Mouse (Mus musculus) erythroblast, embryonic 14.5 days (primary cell): Measurements from ENCODE around the gene Traip. TPM values are rescaled to one million over a fixed set of nuclear protein-coding genes. Genes with fewer than 3 reads are reported as not detected.
A peak's percentile ranks its signal among the peaks of the same experiment; 100 is the strongest.

Experiments used
- H3K27me3 ChIP-seq: 2 replicates; pipeline ENCODE4 v1.6.1; 2012; ENCODE audit warnings: inconsistent platforms; ENCODE audit not compliant: control insufficient read depth
- H3K36me3 ChIP-seq: 2 replicates; pipeline ENCODE4 v1.6.1; 2012; ENCODE audit warnings: mild to moderate bottlenecking, inconsistent platforms; ENCODE audit not compliant: control insufficient read depth
- H3K4me1 ChIP-seq: 2 replicates; pipeline ENCODE4 v1.6.1; 2012; ENCODE audit warnings: inconsistent platforms; ENCODE audit not compliant: control insufficient read depth
- H3K4me3 ChIP-seq: replicated peaks from 2 replicates; pipeline ENCODE3; 2012; ENCODE audit warnings: moderate library complexity, mild to moderate bottlenecking, inconsistent platforms
- H3K9me3 ChIP-seq: 2 replicates; pipeline ENCODE4 v1.6.1; 2012; ENCODE audit warnings: low read length, inconsistent platforms, mixed read lengths; ENCODE audit not compliant: control insufficient read depth
- GATA1 ChIP-seq: IDR thresholded peaks from 2 replicates; pipeline ENCODE4 v1.6.1; 2012; ENCODE audit warnings: low read length, inconsistent platforms, mixed read lengths
- TAL1 ChIP-seq: IDR thresholded peaks from 3 replicates; pipeline ENCODE4 v1.6.1; 2012; ENCODE audit warnings: low read length, inconsistent platforms, mixed read lengths
- polyA plus RNA-seq: library from polyadenylated mRNA; stranded (reverse); fragments of >175 nt; gene quantifications from 2 replicates; pipeline ENCODE4 v1.2.3, GENCODE M21; 2012

Traip gene
- polyA plus RNA-seq, 1 experiment = 0.97 TPM

DNA sequence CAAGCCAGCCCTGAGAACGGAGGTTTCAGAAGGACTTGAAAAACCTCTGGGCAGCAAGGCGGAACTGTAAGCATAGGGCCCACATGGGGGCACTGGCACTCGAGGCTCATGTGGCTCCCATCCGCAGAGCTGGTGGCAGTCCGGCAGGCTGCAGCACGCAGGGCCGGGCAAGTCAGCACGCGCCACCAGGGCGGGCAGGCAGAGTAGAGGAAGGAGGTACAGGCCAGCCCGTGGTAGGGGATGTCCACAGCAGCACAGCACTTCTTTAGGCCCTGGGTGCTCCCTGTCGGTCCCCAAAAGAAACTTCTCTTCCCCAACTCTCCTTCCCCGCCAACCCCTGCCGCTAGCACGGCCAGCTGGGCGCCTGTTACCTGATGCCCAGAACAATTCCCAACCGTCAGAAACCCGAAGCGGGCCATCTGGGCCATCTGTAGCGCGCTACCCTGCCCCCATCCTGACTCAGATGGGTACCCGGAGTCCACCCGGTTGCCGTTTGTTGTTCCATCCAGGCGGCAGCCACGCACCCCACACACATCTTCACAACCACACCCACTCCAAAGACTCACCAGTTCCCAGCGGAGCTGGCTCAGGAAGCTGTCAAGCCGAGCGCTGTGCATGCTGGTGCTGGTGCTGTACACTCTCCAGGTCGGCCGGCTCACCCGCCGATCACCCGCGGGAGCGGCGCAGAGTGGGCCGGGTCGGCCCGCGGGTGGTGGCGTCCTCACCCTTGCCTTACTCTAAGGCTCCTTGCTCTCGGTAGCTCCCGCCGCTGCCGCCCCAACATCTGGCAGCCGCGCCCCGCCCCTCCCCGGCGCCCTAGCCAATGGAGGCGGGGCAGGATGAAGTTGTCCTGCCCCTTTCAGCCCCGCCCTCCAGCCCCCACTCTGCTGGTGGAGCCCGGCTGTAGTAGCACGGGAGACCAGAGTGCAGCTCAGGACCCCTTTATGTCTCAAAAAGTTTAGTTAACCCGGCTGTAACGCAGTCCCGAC is 35.5 kb downstream of the Traip start, which contains the start of gene Inka1:
TSS of gene Inka1 (minus strand) at position 749 of the 989 bp plus-strand sequence.
- TF ChIP-seq TAL1 (no peak), GATA1 (no peak)
- Histone ChIP-seq H3K36me3 (peaks cover 52% of the 10 kb centered on the region), H3K4me1 (peaks cover 84% of the 10 kb centered on the region), H3K27me3 (peaks cover 4% of the 10 kb centered on the region), H3K4me3 (peak within 1 kb of the TSS; percentile 78), H3K9me3 (no peaks in the 10 kb centered on the region)

DNA sequence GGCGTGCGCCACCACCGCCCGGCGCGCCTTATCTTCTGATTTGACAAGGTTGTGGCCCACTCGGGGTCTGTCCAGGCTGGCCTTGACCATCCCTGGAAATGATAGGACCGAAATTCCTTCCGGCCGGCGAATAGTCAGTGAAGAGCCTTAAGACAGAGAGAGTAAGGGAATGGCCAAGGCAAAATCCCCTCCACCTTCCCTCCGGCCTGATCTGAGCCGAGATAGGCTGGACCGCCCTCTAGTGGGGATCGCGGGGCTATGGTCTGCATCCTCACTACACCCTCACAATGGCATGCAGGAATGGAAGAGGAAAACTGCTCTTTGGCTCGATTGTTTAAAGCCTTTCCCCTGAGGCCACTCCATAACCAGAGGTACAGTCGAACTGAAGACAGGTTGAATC is 36.4 kb downstream of the Traip start:
- Histone ChIP-seq H3K27me3 (peaks cover 4% of the 10 kb centered on the region), H3K4me1 (peaks cover 75% of the 10 kb centered on the region), H3K9me3 (no peaks in the 10 kb centered on the region), H3K36me3 (peaks cover 43% of the 10 kb centered on the region), H3K4me3 (peak overlapping the region; percentile 78)
- no peak for TF ChIP-seq TAL1
- peak; percentile 61 for TF ChIP-seq GATA1

DNA sequence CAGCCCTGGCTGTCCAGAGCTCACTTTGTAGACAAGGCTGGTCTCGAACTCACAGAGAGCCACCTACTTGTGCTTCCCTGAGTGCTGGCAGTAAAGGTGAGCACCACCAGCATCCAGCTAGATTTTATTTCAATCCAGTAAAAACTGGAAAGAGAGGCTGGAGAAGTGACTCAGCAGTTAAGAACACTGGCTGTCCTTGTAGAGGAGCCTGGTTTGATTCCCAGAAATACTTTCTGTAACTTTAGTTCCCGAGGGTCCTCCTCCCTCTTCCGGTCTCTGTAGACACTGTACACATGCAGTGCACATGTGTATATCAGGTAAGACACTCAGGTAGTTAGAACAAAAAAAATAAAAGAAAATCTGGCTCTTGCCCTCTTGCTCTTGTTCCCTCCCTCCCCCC is 38.0 kb downstream of the Traip start:
- H3K4me3 ChIP-seq = no peak overlapping the region
- H3K27me3 ChIP-seq = peaks cover 4% of the 10 kb centered on the region
- TF ChIP-seq GATA1 = no peak
- TF ChIP-seq TAL1 = no peak
- H3K4me1 ChIP-seq = peaks cover 61% of the 10 kb centered on the region
- peaks cover 27% of the 10 kb centered on the region for H3K36me3 ChIP-seq
- H3K9me3 ChIP-seq = no peaks in the 10 kb centered on the region

DNA sequence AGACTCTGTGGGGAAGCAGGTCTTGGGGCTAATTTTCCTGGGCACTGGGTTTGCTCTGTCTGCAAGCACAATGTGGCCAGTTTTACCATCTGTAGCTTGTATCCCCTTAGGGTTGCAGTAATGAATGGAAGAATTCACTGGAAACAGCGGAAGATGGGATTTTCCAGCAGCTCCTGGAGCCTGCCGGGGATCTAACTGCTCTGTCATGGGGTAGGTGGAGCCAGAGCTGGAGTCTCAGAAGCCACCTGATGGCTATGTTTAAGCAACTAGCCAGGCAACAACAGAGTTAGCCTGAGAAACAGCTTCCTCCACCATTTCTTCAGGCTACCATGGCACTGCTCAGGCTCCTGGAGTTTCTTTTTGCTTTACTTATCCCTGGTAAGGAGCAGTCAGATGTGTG is 42.3 kb downstream of the Traip start, which contains the start of gene Cdhr4:
TSS of gene Cdhr4 (plus strand) at position 301 of the 400 bp plus-strand sequence.
- H3K9me3 ChIP-seq = no peaks in the 10 kb centered on the region
- H3K27me3 ChIP-seq = peaks cover 2% of the 10 kb centered on the region; the same call in 1 of the 2 replicates
- TF ChIP-seq TAL1 = no peak
- TF ChIP-seq GATA1 = no peak
- H3K36me3 ChIP-seq = no peaks in the 10 kb centered on the region
- peaks cover 21% of the 10 kb centered on the region for H3K4me1 ChIP-seq
- H3K4me3 ChIP-seq = no peak within 1 kb of the TSS

DNA sequence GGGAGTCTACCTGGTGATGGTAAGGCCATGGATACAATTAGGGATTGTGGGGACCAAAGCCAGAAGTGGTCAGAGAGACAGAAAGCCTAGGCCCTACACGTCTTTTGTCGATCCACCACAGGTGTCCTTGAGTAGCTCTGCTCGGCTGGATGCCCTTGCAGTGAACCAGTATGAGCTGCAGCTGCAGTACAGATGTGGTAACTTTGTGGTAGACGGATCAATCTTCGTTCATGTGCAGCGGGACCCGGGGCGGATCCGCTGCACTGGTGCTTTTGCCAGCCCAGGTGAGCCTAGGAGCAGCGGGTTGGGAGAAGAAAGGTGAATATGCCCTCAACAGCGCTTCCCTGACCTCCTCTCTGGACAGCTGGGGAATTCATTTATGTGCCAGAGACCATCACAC is 43.1 kb downstream of the Traip start:
- Histone ChIP-seq H3K4me1 (peaks cover 15% of the 10 kb centered on the region), H3K4me3 (no peak overlapping the region), H3K27me3 (no peaks in the 10 kb centered on the region), H3K36me3 (no peaks in the 10 kb centered on the region), H3K9me3 (no peaks in the 10 kb centered on the region)
- TF ChIP-seq GATA1 (no peak), TAL1 (no peak)

DNA sequence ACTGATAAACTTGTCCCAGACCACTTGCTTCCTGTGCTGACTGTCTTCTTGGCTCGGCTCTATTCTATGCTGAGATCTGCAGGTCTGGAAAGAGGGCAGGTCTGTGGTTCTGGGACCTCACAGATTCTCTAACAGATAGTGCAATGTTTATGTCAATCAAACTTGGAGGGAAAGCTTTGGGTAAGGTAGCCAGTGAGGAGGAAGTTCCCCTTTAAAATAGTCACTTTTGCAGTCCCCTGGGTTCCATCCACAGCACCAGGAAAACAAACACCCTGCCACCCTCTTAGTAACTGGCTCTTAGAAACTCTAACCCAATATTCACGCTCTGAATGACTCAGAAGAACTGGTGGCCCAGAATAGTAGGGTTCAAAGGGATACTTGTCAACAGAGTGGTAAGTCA is 44.5 kb downstream of the Traip start:
- no peak overlapping the region for H3K4me3 ChIP-seq
- H3K36me3 ChIP-seq = no peaks in the 10 kb centered on the region
- no peak for TF ChIP-seq TAL1
- no peak for TF ChIP-seq GATA1
- peaks cover 18% of the 10 kb centered on the region for H3K4me1 ChIP-seq
- H3K9me3 ChIP-seq = no peaks in the 10 kb centered on the region
- no peaks in the 10 kb centered on the region; the same call in 1 of the 2 replicates for H3K27me3 ChIP-seq

DNA sequence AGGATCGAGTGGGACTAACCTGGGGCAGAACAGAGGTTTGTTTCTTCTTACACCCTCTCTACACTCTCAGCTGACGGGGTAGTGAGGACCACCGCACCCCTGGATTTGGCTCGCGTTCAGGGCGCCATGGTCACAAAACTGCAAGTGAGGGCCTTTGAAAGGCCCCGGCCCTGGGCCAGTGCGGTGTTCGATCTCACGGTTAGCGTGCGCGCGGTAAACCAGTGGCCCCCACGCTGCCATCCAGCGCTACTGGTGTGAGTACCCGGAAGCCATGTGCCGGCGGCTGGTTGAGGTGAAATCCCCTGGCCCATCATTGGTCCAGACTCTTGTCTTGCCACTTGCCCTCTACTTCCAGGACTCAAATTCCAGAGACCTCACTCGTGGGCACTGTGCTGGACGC is 45.6 kb downstream of the Traip start:
- Histone ChIP-seq H3K27me3 (no peaks in the 10 kb centered on the region; the same call in 1 of the 2 replicates), H3K4me3 (no peak overlapping the region), H3K9me3 (no peaks in the 10 kb centered on the region), H3K4me1 (peaks cover 12% of the 10 kb centered on the region), H3K36me3 (no peaks in the 10 kb centered on the region)
- TF ChIP-seq GATA1 (no peak), TAL1 (no peak)

DNA sequence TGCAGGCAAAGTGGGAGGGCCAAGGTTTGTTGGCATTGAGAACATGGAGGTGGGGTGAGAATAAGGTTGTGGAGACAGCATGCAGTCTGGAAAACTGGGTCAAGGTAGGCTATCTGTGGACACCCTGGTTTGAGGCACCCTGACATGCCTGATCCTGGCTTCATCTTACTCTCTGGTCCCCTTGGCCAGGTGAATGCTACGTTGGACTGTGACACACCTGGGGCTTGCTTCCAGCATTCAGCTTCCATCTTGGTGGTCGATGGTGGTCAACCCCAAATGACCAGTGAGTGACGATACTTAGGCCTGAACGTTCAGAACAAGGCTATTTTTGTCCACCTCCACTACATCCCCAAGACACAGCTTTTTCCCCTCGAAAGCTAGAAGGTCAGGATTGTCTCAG is 46.1 kb downstream of the Traip start, which contains the start of gene Gm20662:
TSS of gene Gm20662 (plus strand) at position 301 of the 400 bp plus-strand sequence.
- no peaks in the 10 kb centered on the region for H3K9me3 ChIP-seq
- H3K4me3 ChIP-seq = no peak within 1 kb of the TSS
- TF ChIP-seq TAL1 (no peak), GATA1 (no peak)
- H3K4me1 ChIP-seq = peaks cover 16% of the 10 kb centered on the region
- no peaks in the 10 kb centered on the region for H3K36me3 ChIP-seq
- H3K27me3 ChIP-seq = no peaks in the 10 kb centered on the region; the same call in 1 of the 2 replicates

DNA sequence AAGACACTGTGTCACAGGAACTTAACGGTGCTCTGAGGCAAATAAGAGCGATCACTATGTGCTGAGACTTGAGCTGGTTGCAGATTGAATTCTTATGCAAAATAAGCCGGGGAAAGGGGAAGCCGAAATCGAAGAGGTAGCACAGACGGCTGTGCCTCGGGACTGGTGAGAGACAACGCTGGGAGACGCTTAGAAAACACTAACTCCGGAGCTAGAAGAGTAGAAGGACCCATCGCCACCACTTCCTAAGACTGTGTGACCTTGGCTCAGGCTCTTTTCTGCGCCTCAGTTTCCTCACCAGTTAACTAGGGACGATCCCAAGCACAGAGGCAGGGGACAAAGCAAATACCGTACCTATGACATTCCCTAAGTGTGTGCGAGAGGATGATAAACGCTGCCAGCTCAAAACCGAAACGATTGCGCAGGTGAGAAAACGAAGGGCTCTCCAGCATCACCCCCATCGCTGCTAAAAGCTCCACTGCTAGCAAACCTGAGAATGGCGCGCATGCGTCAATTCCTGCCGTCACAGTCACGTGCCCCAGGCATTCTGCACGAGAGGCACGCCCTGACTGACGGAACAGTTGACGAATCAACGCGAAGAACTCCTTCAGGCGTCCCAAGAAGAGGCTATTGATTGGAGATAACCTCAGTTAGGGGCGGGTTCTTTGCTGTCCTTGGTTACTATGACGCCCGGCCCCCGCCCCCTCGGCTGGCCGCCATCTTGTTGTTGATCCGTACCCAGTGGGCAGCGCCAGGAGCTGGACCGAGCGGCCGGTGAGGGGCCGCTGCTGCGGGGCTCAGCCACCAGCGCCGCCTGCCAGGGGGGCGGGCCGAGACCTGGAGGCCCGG is 52.2 kb downstream of the Traip start, which contains the start of gene Ip6k1:
TSS of gene Ip6k1 (plus strand) at position 580 of the 849 bp plus-strand sequence.
- Histone ChIP-seq H3K27me3 (no peaks in the 10 kb centered on the region; the same call in 1 of the 2 replicates), H3K4me1 (peaks cover 55% of the 10 kb centered on the region), H3K4me3 (peak within 1 kb of the TSS; percentile 87), H3K36me3 (peaks cover 34% of the 10 kb centered on the region), H3K9me3 (no peaks in the 10 kb centered on the region)
- no peak for TF ChIP-seq TAL1
- no peak for TF ChIP-seq GATA1
